Mouse (Mus musculus) embryonic facial prominence, embryonic 10.5 days (tissue): Measurements from ENCODE around the gene Smpd1. TPM values are rescaled to one million over a fixed set of nuclear protein-coding genes. Genes with fewer than 3 reads are reported as not detected.

Experiments used
- DNase-seq: peaks from one replicate; pipeline ENCODE4 v3.0.0-alpha.2; 2017; ENCODE audit warnings: low spot score
- H3K27ac ChIP-seq: fragments of 300-500 bp; sonication (generic); replicated peaks from 2 replicates; pipeline ENCODE4 v1.5.1; 2016; ENCODE audit warnings: mild to moderate bottlenecking
- H3K27me3 ChIP-seq: fragments of 300-500 bp; sonication (generic); replicated peaks from 2 replicates; pipeline ENCODE4 v1.6.1; 2016; ENCODE audit warnings: low read depth, mild to moderate bottlenecking; ENCODE audit not compliant: poor library complexity, severe bottlenecking
- H3K36me3 ChIP-seq: fragments of 300-500 bp; sonication (generic); replicated peaks from 2 replicates; pipeline ENCODE4 v1.6.1; 2016; ENCODE audit warnings: mild to moderate bottlenecking, moderate library complexity
- H3K4me1 ChIP-seq: fragments of 300-500 bp; sonication (generic); 2 replicates; pipeline ENCODE4 v1.6.1; 2016
- H3K4me3 ChIP-seq: fragments of 300-500 bp; sonication (generic); 2 replicates; pipeline ENCODE4 v1.5.1; 2016; ENCODE audit warnings: mild to moderate bottlenecking, moderate library complexity
- H3K9me3 ChIP-seq: fragments of 300-500 bp; sonication (generic); 2 replicates; pipeline ENCODE4 v1.6.1; 2016; ENCODE audit warnings: mild to moderate bottlenecking
- WGBS: fragments of 180-500 bp; shearing (Covaris S2); methylation state at CpG from one replicate; pipeline ENCODE4 v1.1.7; 2016; 5-methylcytosine and 5-hydroxymethylcytosine counted together
- polyA plus RNA-seq: library from polyadenylated mRNA; unstranded; fragments of >200 nt; fragmentation: Nextera tagmentation; extraction: Ambion mirVana; gene quantifications from 2 replicates; pipeline ENCODE4 v1.2.1, GENCODE M21; 2016

The Smpd1 gene
- 30.3 and 33.1 TPM in 2 replicates for polyA plus RNA-seq

- Histone ChIP-seq H3K4me1 (peaks cover 26% of the 10 kb centered on the region), H3K27me3 (no peaks in the 10 kb centered on the region), H3K4me3 (peak within 1 kb of the TSS; percentile 68), H3K36me3 (peaks cover 35% of the 10 kb centered on the region), H3K9me3 (no peaks in the 10 kb centered on the region), H3K27ac (peak within 1 kb of the TSS; percentile 84)
- WGBS, result 6% methylated on average over 26 of the region's 26 CpGs
- DNase-seq, result peak; percentile 91
Observed at GRCm38 (mm10) chr7:105554212-105554942, at the start of gene Smpd1. Gene Smpd1, plus strand, starts transcription at chr7:105554360.

- H3K4me1 ChIP-seq, result no peaks in the 10 kb centered on the region
- no peak overlapping the region for H3K4me3 ChIP-seq
- H3K36me3 ChIP-seq, result no peaks in the 10 kb centered on the region
- 70% methylated on average over 4 of the region's 4 CpGs for WGBS
- DNase-seq, result no peak
- H3K27ac ChIP-seq, result no peak overlapping the region
- no peaks in the 10 kb centered on the region for H3K9me3 ChIP-seq
- H3K27me3 ChIP-seq, result no peaks in the 10 kb centered on the region; the same call in 1 of the 2 replicates
Observed at GRCm38 (mm10) chr7:105507257-105507656, 46.9 kb upstream of the Smpd1 start.

- no peak overlapping the region for H3K27ac ChIP-seq
- no peaks in the 10 kb centered on the region for H3K36me3 ChIP-seq
- no peaks in the 10 kb centered on the region; the same call in 1 of the 2 replicates for H3K27me3 ChIP-seq
- no peaks in the 10 kb centered on the region for H3K4me1 ChIP-seq
- H3K9me3 ChIP-seq, result no peaks in the 10 kb centered on the region
- DNase-seq, result no peak
- H3K4me3 ChIP-seq, result no peak overlapping the region
- 85% methylated on average over 5 of the region's 5 CpGs for WGBS
Observed at GRCm38 (mm10) chr7:105510143-105510542, 44.0 kb upstream of the Smpd1 start.

- Histone ChIP-seq H3K4me3 (no peak overlapping the region), H3K36me3 (no peaks in the 10 kb centered on the region), H3K27me3 (peaks cover 5% of the 10 kb centered on the region; the same call in 1 of the 2 replicates), H3K4me1 (peaks cover 4% of the 10 kb centered on the region; the same call in 1 of the 2 replicates), H3K27ac (no peak overlapping the region), H3K9me3 (no peaks in the 10 kb centered on the region)
- WGBS, result 66% methylated on average over 5 of the region's 5 CpGs
- no peak for DNase-seq
Observed at GRCm38 (mm10) chr7:105513845-105514291, 40.3 kb upstream of the Smpd1 start.

GRCm38 (mm10) chr7:105514561-105514960 lies 39.6 kb upstream of the Smpd1 start:
- DNase-seq, result no peak
- H3K27me3 ChIP-seq, result peaks cover 8% of the 10 kb centered on the region
- no peaks in the 10 kb centered on the region for H3K36me3 ChIP-seq
- no peaks in the 10 kb centered on the region for H3K9me3 ChIP-seq
- H3K27ac ChIP-seq, result no peak overlapping the region
- H3K4me3 ChIP-seq, result no peak overlapping the region
- WGBS, result 77% methylated on average over 5 of the region's 5 CpGs
- peaks cover 4% of the 10 kb centered on the region; the same call in 1 of the 2 replicates for H3K4me1 ChIP-seq

GRCm38 (mm10) chr7:105515178-105515577 lies 39.0 kb upstream of the Smpd1 start:
- Histone ChIP-seq H3K4me3 (no peak overlapping the region), H3K36me3 (no peaks in the 10 kb centered on the region), H3K27ac (no peak overlapping the region), H3K27me3 (peaks cover 9% of the 10 kb centered on the region), H3K9me3 (no peaks in the 10 kb centered on the region), H3K4me1 (peaks cover 8% of the 10 kb centered on the region)
- WGBS, result 17% methylated on average over 5 of the region's 5 CpGs
- peak; percentile 75 for DNase-seq

GRCm38 (mm10) chr7:105516669-105517360 lies 37.3 kb upstream of the Smpd1 start:
- DNase-seq, result no peak
- Histone ChIP-seq H3K36me3 (no peaks in the 10 kb centered on the region), H3K9me3 (no peaks in the 10 kb centered on the region), H3K27ac (no peak overlapping the region), H3K4me3 (no peak overlapping the region), H3K27me3 (peaks cover 10% of the 10 kb centered on the region; the same call in 1 of the 2 replicates), H3K4me1 (peaks cover 12% of the 10 kb centered on the region)
- WGBS, result 45% methylated on average over 9 of the region's 9 CpGs

GRCm38 (mm10) chr7:105519336-105519735 lies 34.8 kb upstream of the Smpd1 start:
- Histone ChIP-seq H3K27me3 (peaks cover 15% of the 10 kb centered on the region; the same call in 1 of the 2 replicates), H3K27ac (no peak overlapping the region), H3K36me3 (no peaks in the 10 kb centered on the region), H3K4me3 (no peak overlapping the region), H3K4me1 (peaks cover 12% of the 10 kb centered on the region), H3K9me3 (no peaks in the 10 kb centered on the region)
- DNase-seq, result no peak
- WGBS, result 75% methylated on average over 11 of the region's 11 CpGs

GRCm38 (mm10) chr7:105519771-105520170 lies 34.4 kb upstream of the Smpd1 start:
- 81% methylated on average over 2 of the region's 2 CpGs for WGBS
- H3K27ac ChIP-seq, result no peak overlapping the region
- DNase-seq, result no peak

GRCm38 (mm10) chr7:105520201-105520600 lies 34.0 kb upstream of the Smpd1 start:
- peak; percentile 14 for DNase-seq
- H3K27ac ChIP-seq, result no peak overlapping the region
- H3K36me3 ChIP-seq, result no peaks in the 10 kb centered on the region
- 24% methylated on average over 6 of the region's 6 CpGs for WGBS
- H3K9me3 ChIP-seq, result no peaks in the 10 kb centered on the region
- H3K27me3 ChIP-seq, result peaks cover 15% of the 10 kb centered on the region; the same call in 1 of the 2 replicates
- H3K4me3 ChIP-seq, result no peak overlapping the region
- H3K4me1 ChIP-seq, result peaks cover 12% of the 10 kb centered on the region

More at GRCm38 (mm10) chr7:105519771-105520170, 34.4 kb upstream of the Smpd1 start:
- H3K9me3 ChIP-seq, result no peaks in the 10 kb centered on the region
- peaks cover 15% of the 10 kb centered on the region; the same call in 1 of the 2 replicates for H3K27me3 ChIP-seq
- H3K4me3 ChIP-seq, result no peak overlapping the region
- no peaks in the 10 kb centered on the region for H3K36me3 ChIP-seq
- H3K4me1 ChIP-seq, result peaks cover 12% of the 10 kb centered on the region

GRCm38 (mm10) chr7:105524222-105524621 lies 29.9 kb upstream of the Smpd1 start:
- DNase-seq, result no peak
- 86% methylated on average over 2 of the region's 2 CpGs for WGBS
- H3K27me3 ChIP-seq, result peaks cover 10% of the 10 kb centered on the region; the same call in 1 of the 2 replicates
- H3K9me3 ChIP-seq, result no peaks in the 10 kb centered on the region
- no peaks in the 10 kb centered on the region for H3K36me3 ChIP-seq
- no peak overlapping the region for H3K4me3 ChIP-seq
- H3K4me1 ChIP-seq, result peaks cover 8% of the 10 kb centered on the region; the same call in 1 of the 2 replicates
- no peak overlapping the region for H3K27ac ChIP-seq

GRCm38 (mm10) chr7:105527306-105527937 lies 26.7 kb upstream of the Smpd1 start:
- no peaks in the 10 kb centered on the region for H3K27me3 ChIP-seq
- H3K9me3 ChIP-seq, result no peaks in the 10 kb centered on the region
- peak; percentile 26 for DNase-seq
- no peaks in the 10 kb centered on the region for H3K36me3 ChIP-seq
- WGBS, result 57% methylated on average over 1 of the region's 1 CpGs
- H3K4me3 ChIP-seq, result no peak overlapping the region
- H3K27ac ChIP-seq, result no peak overlapping the region
- H3K4me1 ChIP-seq, result no peaks in the 10 kb centered on the region
